Mouse (Mus musculus) G1E (cell line): ENCODE results near the gene Olfr1393.

ENCODE experiments used
- CTCF ChIP-seq: IDR thresholded peaks from 2 replicates; pipeline ENCODE4 v1.5.1; 2012; ENCODE audit warnings: low read depth, low read length, inconsistent platforms, mixed read lengths
- GATA1 ChIP-seq: IDR thresholded peaks from 2 replicates; pipeline ENCODE4 v1.6.1; 2012; ENCODE audit warnings: borderline replicate concordance, low read length, inconsistent platforms, mixed read lengths
- POLR2AphosphoS5 ChIP-seq: IDR thresholded peaks from 2 replicates; pipeline ENCODE4 v1.6.1; 2012; ENCODE audit warnings: low read depth, low read length, inconsistent platforms; ENCODE audit not compliant: insufficient replicate concordance

- no peak for TF ChIP-seq CTCF
- TF ChIP-seq GATA1, result no peak
- no peak for TF ChIP-seq POLR2AphosphoS5
These were observed 26.7 kb upstream of the Olfr1393 start for GRCm38 (mm10) chr11:49251380-49251761.
